Mouse (Mus musculus) neural tube, embryonic 14.5 days (tissue): ENCODE data around the gene Ap1b1. TPM values are rescaled to one million over a fixed set of nuclear protein-coding genes. Genes with fewer than 3 reads are reported as not detected.
A peak's percentile ranks its signal among the peaks of the same experiment; 100 is the strongest.

Experiments used
- ATAC-seq: fragments of 200-750 bp; cut with Nextera tagmentation; 2 replicates; pipeline ENCODE4 v1.8.0; 2017; ENCODE audit warnings: low read depth, mild to moderate bottlenecking, moderate TSS enrichment, moderate library complexity
- H3K27ac ChIP-seq: fragments of 300-500 bp; sonication (generic); 2 replicates; pipeline ENCODE4 v1.5.1; 2014; ENCODE audit warnings: low read depth, mild to moderate bottlenecking, control low read depth, low read length, moderate library complexity, mixed read lengths
- H3K27me3 ChIP-seq: fragments of 300-500 bp; sonication (generic); 2 replicates; pipeline ENCODE4 v1.6.1; 2014; ENCODE audit warnings: low read length; ENCODE audit not compliant: control insufficient read depth, insufficient read depth
- H3K36me3 ChIP-seq: fragments of 300-500 bp; sonication (generic); 2 replicates; pipeline ENCODE4 v1.6.1; 2014; ENCODE audit warnings: low read length, mixed read lengths; ENCODE audit not compliant: control insufficient read depth, insufficient read depth
- H3K4me1 ChIP-seq: fragments of 300-500 bp; sonication (generic); 2 replicates; pipeline ENCODE4 v1.6.1; 2014; ENCODE audit warnings: low read length; ENCODE audit not compliant: control insufficient read depth, insufficient read depth
- H3K4me2 ChIP-seq: fragments of 300-500 bp; sonication (generic); 2 replicates; pipeline ENCODE4 v1.6.1; 2014; ENCODE audit warnings: mild to moderate bottlenecking, low read depth, low read length, control low read depth
- H3K4me3 ChIP-seq: fragments of 300-500 bp; sonication (generic); 2 replicates; pipeline ENCODE4 v1.5.1; 2014; ENCODE audit warnings: low read depth, low read length, control low read depth, mixed read lengths
- H3K9ac ChIP-seq: fragments of 300-500 bp; sonication (generic); replicated peaks from 2 replicates; pipeline ENCODE4 v1.6.1; 2014; ENCODE audit warnings: low read depth, mild to moderate bottlenecking, control low read depth, low read length, mixed read lengths
- H3K9me3 ChIP-seq: fragments of 300-500 bp; sonication (generic); 2 replicates; pipeline ENCODE4 v1.6.1; 2016; ENCODE audit warnings: low read length; ENCODE audit not compliant: control insufficient read depth
- WGBS: fragments of 180-500 bp; shearing (Covaris S2); extraction: QIAGEN DNeasy Blood & Tissue Kit; methylation state at CpG from one replicate; pipeline ENCODE4 v1.1.7; 2014; 5-methylcytosine and 5-hydroxymethylcytosine counted together
- polyA plus RNA-seq: library from polyadenylated mRNA; unstranded; fragments of >200 nt; fragmentation: Nextera tagmentation; extraction: Ambion mirVana; gene quantifications from 2 replicates; pipeline ENCODE4 v1.2.1, GENCODE M21; 2014

The Ap1b1 gene
- polyA plus RNA-seq, 1 experiment from 2014 or later = 94.9 TPM

DNA sequence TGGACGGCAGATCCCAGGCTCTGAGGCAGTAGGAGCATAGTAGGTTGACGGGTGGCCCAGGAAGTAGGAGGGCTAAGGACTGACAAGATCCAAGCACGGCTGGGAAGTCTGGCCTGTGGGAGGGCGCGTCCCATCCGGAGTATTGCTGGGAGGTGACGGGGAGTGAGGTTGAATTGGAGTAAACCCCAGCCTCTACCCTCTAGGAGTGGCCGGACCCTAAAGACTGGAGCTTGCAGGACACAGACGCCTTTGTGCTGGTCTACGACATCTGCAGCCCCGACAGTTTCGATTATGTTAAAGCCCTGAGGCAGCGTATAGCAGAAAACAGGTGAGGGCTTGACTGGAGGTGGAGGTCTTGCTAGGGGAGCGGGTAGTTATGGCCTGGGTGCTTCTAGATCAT lies 72.6 kb downstream of the Ap1b1 start:
- ATAC-seq = no peak
- Histone ChIP-seq H3K9me3 (no peaks in the 10 kb centered on the region), H3K36me3 (peaks cover 10% of the 10 kb centered on the region; the same call in 1 of the 2 replicates), H3K27me3 (peaks cover 49% of the 10 kb centered on the region), H3K4me2 (no peak overlapping the region), H3K27ac (no peak overlapping the region), H3K4me3 (no peak overlapping the region; the same call in 1 of the 2 replicates), H3K9ac (no peak overlapping the region), H3K4me1 (peaks cover 32% of the 10 kb centered on the region)
- 21% methylated on average over 14 of the region's 14 CpGs for WGBS

DNA sequence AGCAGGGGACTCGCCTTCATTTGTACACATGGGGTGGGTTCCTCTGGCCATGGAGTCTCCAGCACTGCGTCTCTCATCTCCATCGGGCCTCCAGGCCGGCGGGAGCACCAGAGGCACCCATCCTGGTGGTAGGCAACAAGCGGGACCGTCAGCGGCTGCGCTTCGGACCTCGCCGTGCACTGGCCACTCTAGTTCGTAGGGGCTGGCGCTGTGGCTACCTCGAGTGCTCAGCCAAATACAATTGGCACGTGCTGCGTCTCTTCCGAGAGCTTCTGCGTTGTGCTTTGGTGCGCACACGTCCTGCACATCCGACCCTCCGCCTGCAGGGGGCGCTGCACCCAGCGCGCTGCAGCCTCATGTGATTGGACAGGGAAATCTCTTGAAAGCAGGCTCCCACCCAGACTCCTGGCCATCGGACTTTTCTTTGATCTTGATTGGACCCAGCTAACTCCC lies 73.1 kb downstream of the Ap1b1 start:
- Histone ChIP-seq H3K36me3 (peaks cover 10% of the 10 kb centered on the region; the same call in 1 of the 2 replicates), H3K4me1 (peaks cover 36% of the 10 kb centered on the region), H3K9ac (no peak overlapping the region), H3K4me2 (no peak overlapping the region), H3K27me3 (peaks cover 49% of the 10 kb centered on the region), H3K9me3 (no peaks in the 10 kb centered on the region), H3K4me3 (no peak overlapping the region), H3K27ac (no peak overlapping the region)
- 14% methylated on average over 27 of the region's 27 CpGs for WGBS
- no peak for ATAC-seq

GRCm38 (mm10) chr11:5060756-5061412 lies 74.3 kb downstream of the Ap1b1 start:
- H3K36me3 ChIP-seq = peaks cover 10% of the 10 kb centered on the region; the same call in 1 of the 2 replicates
- peak overlapping the region; percentile 24; the same call in 1 of the 2 replicates for H3K4me3 ChIP-seq
- H3K4me2 ChIP-seq = peak overlapping the region; percentile 54
- peaks cover 36% of the 10 kb centered on the region for H3K4me1 ChIP-seq
- no peaks in the 10 kb centered on the region for H3K9me3 ChIP-seq
- ATAC-seq = no peak
- H3K27ac ChIP-seq = no peak overlapping the region
- WGBS = 47% methylated on average over 27 of the region's 28 CpGs
- peaks cover 49% of the 10 kb centered on the region for H3K27me3 ChIP-seq
- H3K9ac ChIP-seq = peak overlapping the region; percentile 39; the same call in 1 of the 2 replicates

GRCm38 (mm10) chr11:5061413-5062139 lies 75.0 kb downstream of the Ap1b1 start:
- Histone ChIP-seq H3K9me3 (no peaks in the 10 kb centered on the region), H3K4me2 (peak overlapping the region; percentile 54), H3K27ac (no peak overlapping the region), H3K4me3 (peak overlapping the region; percentile 24), H3K4me1 (peaks cover 36% of the 10 kb centered on the region), H3K27me3 (peaks cover 49% of the 10 kb centered on the region), H3K9ac (peak overlapping the region; percentile 39), H3K36me3 (peaks cover 10% of the 10 kb centered on the region; the same call in 1 of the 2 replicates)
- 2% methylated on average over 54 of the region's 62 CpGs for WGBS
- no peak for ATAC-seq

GRCm38 (mm10) chr11:5062326-5062725 lies 75.7 kb downstream of the Ap1b1 start:
- Histone ChIP-seq H3K36me3 (peaks cover 10% of the 10 kb centered on the region; the same call in 1 of the 2 replicates), H3K27ac (no peak overlapping the region), H3K4me3 (peak overlapping the region; percentile 24), H3K9ac (peak overlapping the region; percentile 39; the same call in 1 of the 2 replicates), H3K4me2 (peak overlapping the region; percentile 54), H3K27me3 (peaks cover 44% of the 10 kb centered on the region), H3K9me3 (no peaks in the 10 kb centered on the region), H3K4me1 (peaks cover 36% of the 10 kb centered on the region)
- 18% methylated on average over 13 of the region's 13 CpGs for WGBS
- no peak for ATAC-seq

GRCm38 (mm10) chr11:5062860-5063505 lies 76.4 kb downstream of the Ap1b1 start:
- Histone ChIP-seq H3K4me1 (peaks cover 31% of the 10 kb centered on the region), H3K9ac (no peak overlapping the region), H3K4me3 (peak overlapping the region; percentile 24; the same call in 1 of the 2 replicates), H3K36me3 (peaks cover 10% of the 10 kb centered on the region; the same call in 1 of the 2 replicates), H3K27ac (no peak overlapping the region), H3K9me3 (no peaks in the 10 kb centered on the region), H3K4me2 (peak overlapping the region; percentile 54; the same call in 1 of the 2 replicates), H3K27me3 (peaks cover 42% of the 10 kb centered on the region)
- WGBS = 61% methylated on average over 13 of the region's 13 CpGs
- no peak for ATAC-seq

GRCm38 (mm10) chr11:5063561-5064281 lies 77.1 kb downstream of the Ap1b1 start:
- Histone ChIP-seq H3K27ac (no peak overlapping the region), H3K9ac (no peak overlapping the region), H3K4me1 (peaks cover 31% of the 10 kb centered on the region), H3K27me3 (peaks cover 42% of the 10 kb centered on the region), H3K36me3 (peaks cover 16% of the 10 kb centered on the region; the same call in 1 of the 2 replicates), H3K4me2 (peak overlapping the region; percentile 91), H3K9me3 (no peaks in the 10 kb centered on the region), H3K4me3 (peak overlapping the region; percentile 68)
- ATAC-seq = no peak
- 56% methylated on average over 31 of the region's 31 CpGs for WGBS

DNA sequence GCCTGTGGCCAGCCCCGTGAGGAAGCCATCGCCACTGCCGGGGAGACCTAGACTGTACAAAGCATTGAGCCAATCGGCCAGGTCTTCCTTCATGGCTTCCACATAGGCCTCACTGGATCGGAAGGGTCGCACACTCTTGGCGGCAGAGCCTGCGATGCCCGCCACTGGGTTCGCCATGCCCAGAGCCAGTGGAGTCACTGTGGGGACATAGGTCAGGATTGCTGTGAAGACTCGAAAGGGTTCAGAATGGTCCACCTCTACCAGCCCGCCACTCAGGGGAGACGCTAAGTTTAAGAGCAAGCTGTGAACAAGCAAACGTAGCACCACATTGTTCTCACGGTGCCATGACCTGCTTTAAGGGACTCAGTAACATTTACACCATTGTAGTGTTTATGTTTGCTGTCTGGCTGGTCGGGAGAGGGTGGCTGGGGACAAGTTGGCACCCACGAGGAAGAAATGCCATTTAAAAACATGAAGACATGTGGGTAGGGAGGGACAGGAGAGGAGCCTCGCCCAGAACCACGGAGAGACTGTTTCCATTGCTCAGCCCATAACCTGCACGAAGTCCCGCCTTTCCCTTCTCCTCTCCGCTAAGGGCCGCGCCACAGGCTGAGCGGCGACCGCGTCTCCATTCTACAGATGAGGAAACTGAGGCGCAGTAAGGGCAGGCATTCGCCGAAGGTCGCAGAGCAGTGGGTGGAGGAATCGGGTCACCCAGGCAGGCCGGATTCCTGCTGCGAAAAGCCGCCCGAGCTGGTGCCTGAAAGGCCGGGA lies 77.8 kb downstream of the Ap1b1 start:
- H3K27ac ChIP-seq = no peak overlapping the region
- H3K9ac ChIP-seq = peak overlapping the region; percentile 62
- H3K4me2 ChIP-seq = peak overlapping the region; percentile 91
- peaks cover 31% of the 10 kb centered on the region for H3K4me1 ChIP-seq
- ATAC-seq = peak; percentile 5; the same call in 1 of the 2 replicates
- H3K4me3 ChIP-seq = peak overlapping the region; percentile 68
- H3K27me3 ChIP-seq = peaks cover 38% of the 10 kb centered on the region
- no peaks in the 10 kb centered on the region for H3K9me3 ChIP-seq
- H3K36me3 ChIP-seq = peaks cover 24% of the 10 kb centered on the region
- WGBS = 12% methylated on average over 38 of the region's 38 CpGs
